Mouse (Mus musculus): Measurements from ENCODE around the gene Srp9.

GRCm38 (mm10) chr1:182108397-182109099 is 16.0 kb upstream of the Srp9 start:
- TF ChIP-seq CTCF (IDR thresholded peaks at IDR 0.05; ENCODE audit: low read depth): no peak
- TF ChIP-seq EP300 (optimal IDR thresholded peaks at IDR 0.05): no peak
